Mouse (Mus musculus) gastrocnemius, postnatal 14 days (tissue): ENCODE data around the gene Blnk. TPM values are rescaled to one million over a fixed set of nuclear protein-coding genes. Genes with fewer than 3 reads are reported as not detected.

Experiments used
- DNase-seq: peaks from one replicate; pipeline ENCODE4 v3.0.0; 2021; ENCODE audit warnings: mixed read lengths
- intact Hi-C: fragments of 180-260 bp; cut with DNase I; formaldehyde crosslinking; loops from one replicate; pipeline ENCODE4 v1.15.1; 2025; ENCODE audit warnings: low total_unique reads
- microRNA-seq, 2 experiments: library from miRNA; unstranded; fragments of <30 nt; microRNA quantifications; one replicate each; pipeline ENCODE4 v1.2.0; 2021
- total RNA-seq, 2 experiments: library from RNA; stranded (reverse); gene quantifications; 2 replicates each; pipeline ENCODE4 v1.2.3; 2021

The Blnk gene
- total RNA-seq, 2 experiments from 2014 or later: 0.55 to 0.82 TPM

- intact Hi-C loops: no loop called here
- DNase-seq: no peak
Observed at GRCm38 (mm10) chr19:40881700-40882099, 112.6 kb downstream of the Blnk start.

Small RNA genes within 50 kb of the gene (microRNA-seq; reads per million reads assigned to microRNA genes)
- gene Mir8092: 0.64 to 2.5 reads per million in 2 experiments

Other genes with a start within 250 kb of the Blnk start
- not detected for gene Cc2d2b, start 245.8 kb downstream of the Blnk start, total RNA-seq
- gene Ccnj, start 163.3 kb downstream of the Blnk start, total RNA-seq: 1 to 10 TPM; 3.1 to 3.4 TPM
- 1 to 10 TPM; 5.1 to 5.7 TPM for gene Zfp518a, start 99.8 kb downstream of the Blnk start, total RNA-seq
- not detected for gene Dntt, start 34.7 kb upstream of the Blnk start, total RNA-seq
- gene Opalin, start 82.6 kb upstream of the Blnk start, total RNA-seq: not detected
- gene Tll2, start 212.3 kb upstream of the Blnk start, total RNA-seq: under 1 TPM; 0.16 to 0.27 TPM